Mouse (Mus musculus): ENCODE data around the gene Isg20. TPM values are rescaled to one million over a fixed set of nuclear protein-coding genes. Genes with fewer than 3 reads are reported as not detected.

Gene Isg20
- total RNA-seq (2023), result 10 to 100 TPM; 16.5 to 19.0 TPM

GRCm38 (mm10) chr7:78912974-78913474 is at the start of gene Isg20:
Gene Isg20 (plus strand): TSS chr7:78913424.

GRCm38 (mm10) chr7:78895653-78896333 is 17.4 kb upstream of the Isg20 start, which contains the start of gene Aen:
Gene Aen (plus strand): TSS chr7:78895854.

Other genes with a start within 250 kb of the Isg20 start
- not detected for gene Ntrk3, start 175.4 kb upstream of the Isg20 start, total RNA-seq (2023)
- 10 to 100 TPM; 17.1 to 19.8 TPM for gene Mrps11, start 130.3 kb upstream of the Isg20 start, total RNA-seq (2023)
- gene Mrpl46, start 129.9 kb upstream of the Isg20 start, total RNA-seq (2023), result 10 to 100 TPM; 12.3 to 14.8 TPM
- 10 to 100 TPM in 1 of 2 experiments, 1 to 10 TPM in 1; 7.3 to 10.4 TPM for gene Det1, start 66.2 kb upstream of the Isg20 start, total RNA-seq (2023)
- gene Aen, start 17.6 kb upstream of the Isg20 start, total RNA-seq (2023), result 10 to 100 TPM; 16.0 to 18.4 TPM
- gene Acan, start 140.1 kb downstream of the Isg20 start, total RNA-seq (2023), result not detected
- not detected for gene Hapln3, start 217.6 kb downstream of the Isg20 start, total RNA-seq (2023)
- gene Mfge8, start 235.6 kb downstream of the Isg20 start, total RNA-seq (2023), result 10 to 100 TPM; 19.3 to 21.0 TPM

Measured in monocyte, adult 59 days (primary cell).